Mouse (Mus musculus) heart, postnatal 0 days (tissue): ENCODE data around the gene Tmem243. TPM values are rescaled to one million over a fixed set of nuclear protein-coding genes. Genes with fewer than 3 reads are reported as not detected.
"Not testable (repeated sequence)": the region's sequence is repeated elsewhere in the genome, so short reads cannot be mapped to it uniquely, and the experiment has no call there.

ENCODE experiments used
- ATAC-seq: fragments of 200-750 bp; cut with Nextera tagmentation; 2 replicates; pipeline ENCODE4 v1.8.0; 2017; ENCODE audit warnings: low read depth, moderate number of reproducible peaks, moderate library complexity; ENCODE audit not compliant: insufficient read depth
- DNase-seq: peaks from one replicate; pipeline ENCODE4 v3.0.0-alpha.2; 2016; ENCODE audit warnings: low spot score
- H3K27ac ChIP-seq: fragments of 300-500 bp; sonication (generic); 2 replicates; pipeline ENCODE4 v1.5.1; 2014; ENCODE audit warnings: low read depth, mild to moderate bottlenecking
- H3K27me3 ChIP-seq: fragments of 300-500 bp; sonication (generic); 2 replicates; pipeline ENCODE4 v1.6.1; 2014; ENCODE audit warnings: low read length, mixed read lengths; ENCODE audit not compliant: control insufficient read depth, insufficient read depth
- H3K36me3 ChIP-seq: fragments of 300-500 bp; sonication (generic); replicated peaks from 2 replicates; pipeline ENCODE4 v1.6.1; 2014; ENCODE audit warnings: low read length, mixed read lengths; ENCODE audit not compliant: control insufficient read depth, insufficient read depth
- H3K4me1 ChIP-seq: fragments of 300-500 bp; sonication (generic); 2 replicates; pipeline ENCODE4 v1.6.1; 2014; ENCODE audit warnings: antibody characterized with exemption; ENCODE audit not compliant: control insufficient read depth, insufficient read depth
- H3K4me2 ChIP-seq: fragments of 300-500 bp; sonication (generic); 2 replicates; pipeline ENCODE4 v1.6.1; 2014; ENCODE audit warnings: low read depth, mild to moderate bottlenecking, low read length, moderate library complexity
- H3K4me3 ChIP-seq: fragments of 300-500 bp; sonication (generic); 2 replicates; pipeline ENCODE4 v1.5.1; 2014; ENCODE audit warnings: low read depth, low read length
- H3K9ac ChIP-seq: fragments of 300-500 bp; sonication (generic); replicated peaks from 2 replicates; pipeline ENCODE4 v1.6.1; 2014; ENCODE audit warnings: low read depth, low read length, mixed read lengths
- H3K9me3 ChIP-seq: fragments of 300-500 bp; sonication (generic); replicated peaks from 2 replicates; pipeline ENCODE4 v1.6.1; 2016; ENCODE audit warnings: low read length; ENCODE audit not compliant: control insufficient read depth
- CTCF ChIP-seq: IDR thresholded peaks from 2 replicates; pipeline ENCODE4 v1.5.1; 2016; ENCODE audit warnings: antibody characterized with exemption, control low read depth, low read depth
- EP300 ChIP-seq: IDR thresholded peaks from 2 replicates; pipeline ENCODE4 v1.6.1; 2016; ENCODE audit warnings: antibody characterized with exemption, low read depth
- WGBS: fragments of 180-500 bp; shearing (Covaris S2); extraction: QIAGEN DNeasy Blood & Tissue Kit; methylation state at CpG from one replicate; pipeline ENCODE4 v1.1.7; 2014; 5-methylcytosine and 5-hydroxymethylcytosine counted together
- polyA plus RNA-seq: library from polyadenylated mRNA; unstranded; fragments of >200 nt; fragmentation: Nextera tagmentation; extraction: Ambion mirVana; gene quantifications from 2 replicates; pipeline ENCODE4 v1.2.1, GENCODE M21; 2015
- total RNA-seq: library from RNA; depleted of rRNA; stranded (reverse); fragments of >200 nt; gene quantifications from 2 replicates; pipeline ENCODE4 v1.2.3, GENCODE M21; 2014; ENCODE audit warnings: low replicate concordance; rRNA removed

The Tmem243 gene
- total and polyA plus RNA-seq, 2 experiments from 2014 or later: 12.8 to 21.8 TPM

DNA sequence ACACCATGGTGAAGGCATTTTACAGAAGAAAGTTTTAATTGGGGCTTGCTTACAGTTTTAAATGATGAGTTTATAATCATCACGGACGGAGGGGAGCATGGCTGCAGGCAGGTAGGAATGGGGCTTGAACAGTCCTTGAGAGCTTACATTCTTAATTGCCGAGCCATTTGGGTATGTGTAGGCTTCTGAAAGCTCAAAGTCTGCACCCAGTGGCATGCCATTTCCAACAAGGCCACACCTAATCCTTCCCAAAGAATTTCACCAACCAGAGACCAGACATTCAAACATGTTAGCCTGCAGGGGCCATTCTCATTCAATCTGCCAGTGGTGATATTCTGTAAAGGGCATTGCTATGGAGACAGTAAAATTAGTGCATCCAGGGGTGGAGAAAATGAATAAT, 62.9 kb downstream of the Tmem243 start:
- Histone ChIP-seq H3K9ac (no peak overlapping the region), H3K36me3 (no peaks in the 10 kb centered on the region), H3K27me3 (no peaks in the 10 kb centered on the region), H3K27ac (no peak overlapping the region), H3K4me1 (peaks cover 7% of the 10 kb centered on the region; the same call in 1 of the 2 replicates), H3K4me2 (no peak overlapping the region), H3K4me3 (no peak overlapping the region), H3K9me3 (no peaks in the 10 kb centered on the region)
- no peak for DNase-seq
- TF ChIP-seq CTCF: no peak
- no peak for TF ChIP-seq EP300
- ATAC-seq: no peak
- WGBS: 84% methylated on average over 3 of the region's 3 CpGs

- 77% methylated on average over 10 of the region's 10 CpGs for WGBS
- DNase-seq, H3K36me3 ChIP-seq, H3K4me3 ChIP-seq, ATAC-seq, H3K27me3 ChIP-seq, H3K4me1 ChIP-seq, H3K27ac ChIP-seq, H3K9me3 ChIP-seq, H3K4me2 ChIP-seq, H3K9ac ChIP-seq: not testable (repeated sequence)
Observed at GRCm38 (mm10) chr5:9165151-9165550, 64.7 kb downstream of the Tmem243 start.

DNA sequence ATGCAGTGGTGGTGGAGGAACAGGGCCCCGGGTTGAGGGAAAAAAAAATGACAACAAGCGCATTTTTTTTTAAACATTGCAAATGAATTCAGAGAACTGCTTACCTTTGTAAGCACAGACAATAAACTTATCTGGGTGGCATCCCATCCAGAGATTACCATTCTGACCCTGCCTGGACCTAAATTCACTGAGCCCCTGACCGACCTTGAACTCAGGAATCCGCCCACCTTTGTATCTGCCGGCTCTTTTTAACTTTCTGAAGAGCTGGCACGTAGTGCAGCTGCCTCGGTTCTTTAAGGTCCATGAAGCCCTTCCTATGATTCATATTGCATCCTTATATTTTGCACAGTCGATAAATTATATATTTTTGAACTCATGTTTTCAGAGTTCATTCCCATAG, 65.9 kb downstream of the Tmem243 start:
- Histone ChIP-seq H3K9me3 (no peaks in the 10 kb centered on the region), H3K4me3 (no peak overlapping the region), H3K4me2 (no peak overlapping the region), H3K27ac (no peak overlapping the region), H3K27me3 (no peaks in the 10 kb centered on the region), H3K4me1 (peaks cover 5% of the 10 kb centered on the region; the same call in 1 of the 2 replicates), H3K9ac (no peak overlapping the region), H3K36me3 (no peaks in the 10 kb centered on the region)
- DNase-seq (no peak), ATAC-seq (no peak)
- WGBS: 64% methylated on average over 8 of the region's 8 CpGs
- TF ChIP-seq CTCF (no peak), EP300 (no peak)

GRCm38 (mm10) chr5:9169328-9170005, 69.0 kb downstream of the Tmem243 start:
- not testable (repeated sequence) for ATAC-seq, H3K4me2 ChIP-seq, H3K36me3 ChIP-seq, H3K9ac ChIP-seq, H3K4me3 ChIP-seq, H3K27ac ChIP-seq, H3K9me3 ChIP-seq, H3K27me3 ChIP-seq, H3K4me1 ChIP-seq
- peak; percentile 35 for DNase-seq
- peak; percentile 52 for TF ChIP-seq CTCF
- WGBS: 77% methylated on average over 4 of the region's 5 CpGs

GRCm38 (mm10) chr5:9173295-9173694, 72.8 kb downstream of the Tmem243 start:
- no peak for ATAC-seq
- no peak overlapping the region for H3K4me3 ChIP-seq
- TF ChIP-seq CTCF (no peak), EP300 (no peak)
- H3K27ac ChIP-seq: no peak overlapping the region
- no peaks in the 10 kb centered on the region for H3K4me1 ChIP-seq
- WGBS: 67% methylated on average over 2 of the region's 2 CpGs
- DNase-seq: no peak
- H3K27me3 ChIP-seq: no peaks in the 10 kb centered on the region
- H3K9me3 ChIP-seq: no peaks in the 10 kb centered on the region
- H3K4me2 ChIP-seq: no peak overlapping the region
- no peak overlapping the region for H3K9ac ChIP-seq
- no peaks in the 10 kb centered on the region for H3K36me3 ChIP-seq

- WGBS: 46% methylated on average over 1 of the region's 1 CpGs
Observed at GRCm38 (mm10) chr5:9186467-9186866, 86.0 kb downstream of the Tmem243 start.

More at GRCm38 (mm10) chr5:9186467-9186866, 86.0 kb downstream of the Tmem243 start:
- Histone ChIP-seq H3K9ac (no peak overlapping the region), H3K4me1 (no peaks in the 10 kb centered on the region), H3K9me3 (no peaks in the 10 kb centered on the region), H3K27me3 (no peaks in the 10 kb centered on the region), H3K4me2 (no peak overlapping the region), H3K36me3 (no peaks in the 10 kb centered on the region), H3K4me3 (no peak overlapping the region), H3K27ac (no peak overlapping the region)
- DNase-seq (no peak), ATAC-seq (no peak)
- no peak for TF ChIP-seq EP300
- no peak for TF ChIP-seq CTCF

Other genes with a start within 250 kb of the Tmem243 start
- 0.19 TPM in 1 of 2 replicates, not detected in the other for gene Abcb4, start 207.0 kb upstream of the Tmem243 start, total RNA-seq
- 0.41 and 0.63 TPM in 2 replicates for gene Abcb4, start 207.0 kb upstream of the Tmem243 start, polyA plus RNA-seq
- gene Crot, start 103.3 kb upstream of the Tmem243 start, total RNA-seq: 24.1 and 25.2 TPM in 2 replicates
- 30.3 and 35.7 TPM in 2 replicates for gene Crot, start 103.3 kb upstream of the Tmem243 start, polyA plus RNA-seq
- gene Dmtf1, start 61.1 kb downstream of the Tmem243 start, total RNA-seq: 17.0 and 22.2 TPM in 2 replicates
- gene Dmtf1, start 61.1 kb downstream of the Tmem243 start, polyA plus RNA-seq: 12.5 and 13.7 TPM in 2 replicates
- gene 9330182L06Rik, start 165.4 kb downstream of the Tmem243 start, total RNA-seq: 1.2 and 1.6 TPM in 2 replicates
- 0.33 and 0.40 TPM in 2 replicates for gene 9330182L06Rik, start 165.4 kb downstream of the Tmem243 start, polyA plus RNA-seq